Mouse (Mus musculus) spleen, adult 2 months (tissue): ENCODE measurements around the gene Plekha6. TPM values are rescaled to one million over a fixed set of nuclear protein-coding genes. Genes with fewer than 3 reads are reported as not detected.

ENCODE experiments used
- DNase-seq, 2 experiments: peaks; one replicate each; pipeline versions ENCODE4 v3.0.0 to v3.0.0-alpha.2; 2012 to 2021; ENCODE audit warnings: low spot score in 2 of 2, low read depth in 1 of 2
- H3K27ac ChIP-seq: fragments of 200-500 bp; 2 replicates; pipeline ENCODE4 v1.5.1; 2012; ENCODE audit warnings: low read length, inconsistent platforms; ENCODE audit not compliant: insufficient read depth
- H3K27me3 ChIP-seq: fragments of 200-500 bp; 2 replicates; pipeline ENCODE4 v1.6.1; 2012; ENCODE audit warnings: mild to moderate bottlenecking, moderate library complexity, low read length, inconsistent platforms; ENCODE audit not compliant: control insufficient read depth, insufficient read depth
- H3K36me3 ChIP-seq: fragments of 200-500 bp; 2 replicates; pipeline ENCODE4 v1.6.1; 2012; ENCODE audit warnings: mild to moderate bottlenecking, low read length, inconsistent platforms; ENCODE audit not compliant: control insufficient read depth, insufficient read depth
- H3K4me1 ChIP-seq: fragments of 200-500 bp; 2 replicates; pipeline ENCODE4 v1.6.1; 2011; ENCODE audit warnings: inconsistent platforms; ENCODE audit not compliant: control insufficient read depth, insufficient read depth, insufficient read length
- H3K4me3 ChIP-seq: fragments of 200-500 bp; 2 replicates; pipeline ENCODE4 v1.5.1; 2011; ENCODE audit warnings: mild to moderate bottlenecking, inconsistent platforms; ENCODE audit not compliant: insufficient read depth, insufficient read length; ENCODE audit errors: extremely low read depth
- CTCF ChIP-seq: fragments of 200-500 bp; IDR thresholded peaks from 2 replicates; pipeline ENCODE4 v1.5.1; 2011; ENCODE audit warnings: mild to moderate bottlenecking, inconsistent platforms; ENCODE audit not compliant: insufficient read depth, insufficient read length, insufficient replicate concordance; ENCODE audit errors: extremely low read depth
- POLR2A ChIP-seq: fragments of 200-500 bp; IDR thresholded peaks from 2 replicates; pipeline ENCODE4 v1.6.1; 2011; ENCODE audit warnings: low read depth, low read length, inconsistent platforms
- WGBS: fragments of 180-500 bp; shearing (Covaris S2); methylation state at CpG from one replicate; pipeline ENCODE4 v1.1.7; 2018; 5-methylcytosine and 5-hydroxymethylcytosine counted together
- polyA plus RNA-seq: library from polyadenylated mRNA; depleted of rRNA; stranded (reverse); fragments of >200 nt; gene quantifications from 2 replicates; pipeline ENCODE4 v1.2.3, GENCODE M21; 2012

Plekha6 gene
- polyA plus RNA-seq, 1 experiment = 26.0 TPM

GRCm38 (mm10) chr1:133182016-133182705, 18.2 kb downstream of the Plekha6 start:
- H3K36me3 ChIP-seq = no peaks in the 10 kb centered on the region
- no peak for TF ChIP-seq POLR2A
- TF ChIP-seq CTCF = no peak
- no peak for DNase-seq
- H3K4me3 ChIP-seq = no peak overlapping the region
- no peak overlapping the region for H3K27ac ChIP-seq
- WGBS = 4% methylated on average over 25 of the region's 25 CpGs
- peaks cover 12% of the 10 kb centered on the region for H3K27me3 ChIP-seq
- H3K4me1 ChIP-seq = peaks cover 3% of the 10 kb centered on the region; the same call in 1 of the 2 replicates

- Histone ChIP-seq H3K27ac (no peak overlapping the region), H3K36me3 (no peaks in the 10 kb centered on the region), H3K4me3 (no peak overlapping the region), H3K4me1 (peaks cover 2% of the 10 kb centered on the region; the same call in 1 of the 2 replicates), H3K27me3 (peaks cover 12% of the 10 kb centered on the region)
- no peak for TF ChIP-seq CTCF
- no peak for TF ChIP-seq POLR2A
- no peak for DNase-seq
- 21% methylated on average over 16 of the region's 16 CpGs for WGBS
These were observed 18.7 kb downstream of the Plekha6 start for GRCm38 (mm10) chr1:133182706-133183095.

DNA sequence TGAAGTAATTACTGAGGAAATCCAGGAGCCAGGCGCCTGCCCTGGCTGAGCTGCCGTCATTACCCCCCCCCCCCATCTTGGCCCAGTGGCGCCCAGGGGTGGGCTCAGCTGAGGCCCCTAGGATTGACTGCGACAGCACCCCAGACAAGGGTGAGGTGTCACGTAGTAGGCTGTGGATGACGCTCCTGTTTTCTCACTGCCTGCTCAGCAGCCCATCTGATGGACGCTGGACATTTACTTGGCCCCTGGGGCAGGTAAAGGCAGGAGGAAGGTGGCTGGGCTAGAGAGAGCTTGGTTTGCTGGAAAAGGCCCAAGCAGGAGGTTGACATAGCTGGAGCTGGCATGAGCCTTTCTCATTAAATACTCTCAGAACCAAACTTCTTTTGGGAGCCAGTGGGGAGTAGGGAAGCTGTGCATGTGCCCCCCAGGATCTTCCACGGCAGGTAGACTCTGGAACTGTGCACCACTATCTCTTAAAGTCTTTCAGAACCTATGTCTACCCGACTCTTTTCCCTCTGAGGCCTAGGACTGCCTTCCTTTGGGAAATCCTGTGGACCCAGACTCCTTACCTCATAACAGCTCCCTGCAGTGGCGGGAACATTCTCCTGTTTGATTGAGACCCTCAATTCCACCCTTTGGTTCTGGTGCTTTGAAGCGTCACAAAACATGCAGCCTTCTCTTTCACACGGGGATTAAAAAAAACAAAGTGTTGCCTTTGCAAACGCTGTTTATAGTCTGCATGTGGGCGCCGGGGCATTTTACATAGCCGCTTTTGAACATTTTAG, 19.3 kb downstream of the Plekha6 start:
- Histone ChIP-seq H3K27me3 (peaks cover 12% of the 10 kb centered on the region), H3K27ac (no peak overlapping the region), H3K36me3 (no peaks in the 10 kb centered on the region), H3K4me1 (no peaks in the 10 kb centered on the region; the same call in 1 of the 2 replicates), H3K4me3 (no peak overlapping the region)
- no peak for TF ChIP-seq CTCF
- TF ChIP-seq POLR2A = no peak
- 85% methylated on average over 16 of the region's 16 CpGs for WGBS
- DNase-seq = no peak

DNA sequence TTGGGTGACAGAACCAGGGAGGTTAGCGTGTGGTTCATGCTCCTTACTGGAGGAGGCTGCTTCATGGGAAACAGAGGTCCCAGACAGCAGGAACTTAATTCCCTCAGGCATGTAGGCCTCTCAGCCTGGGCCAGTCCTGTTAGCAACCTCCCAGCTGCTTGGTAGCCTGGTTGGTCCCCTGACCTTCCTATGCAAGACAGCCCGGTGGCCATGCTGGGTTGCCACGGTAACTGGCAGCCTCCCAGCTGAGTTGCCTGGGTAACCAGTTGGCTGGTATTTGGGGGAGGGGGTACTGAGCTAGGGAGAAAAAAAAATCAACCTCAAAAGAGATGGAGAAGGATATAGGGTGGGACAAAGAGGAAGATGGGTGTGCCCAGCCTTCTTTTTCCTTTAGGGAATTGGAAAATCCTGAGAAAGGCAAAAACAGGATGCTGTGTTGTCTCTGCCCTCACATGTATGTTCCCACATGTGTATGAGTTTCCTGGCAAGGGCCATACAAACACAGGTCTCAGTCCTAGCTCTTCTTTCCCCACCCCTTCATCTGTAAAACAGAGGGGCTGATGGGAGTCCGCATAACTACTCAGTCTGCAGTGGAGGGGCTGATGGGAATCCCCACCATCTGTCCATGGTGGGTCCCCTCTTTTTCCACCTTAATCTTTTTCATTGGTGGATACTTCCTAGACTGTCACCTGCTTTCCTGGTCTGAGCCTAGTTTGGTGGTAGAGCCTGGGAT, 24.1 kb downstream of the Plekha6 start:
- no peaks in the 10 kb centered on the region for H3K4me1 ChIP-seq
- TF ChIP-seq CTCF (no peak), POLR2A (no peak)
- H3K27me3 ChIP-seq = no peaks in the 10 kb centered on the region
- WGBS = 59% methylated on average over 4 of the region's 4 CpGs
- H3K4me3 ChIP-seq = no peak overlapping the region
- no peak overlapping the region for H3K27ac ChIP-seq
- H3K36me3 ChIP-seq = no peaks in the 10 kb centered on the region
- no peak for DNase-seq

GRCm38 (mm10) chr1:133188719-133189118, 24.7 kb downstream of the Plekha6 start:
- H3K27ac ChIP-seq = no peak overlapping the region
- no peak for TF ChIP-seq CTCF
- TF ChIP-seq POLR2A = no peak
- H3K36me3 ChIP-seq = no peaks in the 10 kb centered on the region
- no peaks in the 10 kb centered on the region for H3K4me1 ChIP-seq
- no peak overlapping the region for H3K4me3 ChIP-seq
- WGBS = 78% methylated on average over 8 of the region's 8 CpGs
- H3K27me3 ChIP-seq = no peaks in the 10 kb centered on the region
- DNase-seq = no peak

- no peaks in the 10 kb centered on the region for H3K27me3 ChIP-seq
- no peaks in the 10 kb centered on the region for H3K36me3 ChIP-seq
- no peak for DNase-seq
- no peaks in the 10 kb centered on the region for H3K4me1 ChIP-seq
- TF ChIP-seq POLR2A (no peak), CTCF (no peak)
- no peak overlapping the region for H3K4me3 ChIP-seq
- no peak overlapping the region for H3K27ac ChIP-seq
These were observed 25.5 kb downstream of the Plekha6 start for GRCm38 (mm10) chr1:133189471-133189870.
